Mouse (Mus musculus): ENCODE results near the gene Parp8. TPM values are rescaled to one million over a fixed set of nuclear protein-coding genes. Genes with fewer than 3 reads are reported as not detected.

Parp8 gene
- total RNA-seq, 2 experiments from 2014 or later: 9.9 to 12.0 TPM

DNA sequence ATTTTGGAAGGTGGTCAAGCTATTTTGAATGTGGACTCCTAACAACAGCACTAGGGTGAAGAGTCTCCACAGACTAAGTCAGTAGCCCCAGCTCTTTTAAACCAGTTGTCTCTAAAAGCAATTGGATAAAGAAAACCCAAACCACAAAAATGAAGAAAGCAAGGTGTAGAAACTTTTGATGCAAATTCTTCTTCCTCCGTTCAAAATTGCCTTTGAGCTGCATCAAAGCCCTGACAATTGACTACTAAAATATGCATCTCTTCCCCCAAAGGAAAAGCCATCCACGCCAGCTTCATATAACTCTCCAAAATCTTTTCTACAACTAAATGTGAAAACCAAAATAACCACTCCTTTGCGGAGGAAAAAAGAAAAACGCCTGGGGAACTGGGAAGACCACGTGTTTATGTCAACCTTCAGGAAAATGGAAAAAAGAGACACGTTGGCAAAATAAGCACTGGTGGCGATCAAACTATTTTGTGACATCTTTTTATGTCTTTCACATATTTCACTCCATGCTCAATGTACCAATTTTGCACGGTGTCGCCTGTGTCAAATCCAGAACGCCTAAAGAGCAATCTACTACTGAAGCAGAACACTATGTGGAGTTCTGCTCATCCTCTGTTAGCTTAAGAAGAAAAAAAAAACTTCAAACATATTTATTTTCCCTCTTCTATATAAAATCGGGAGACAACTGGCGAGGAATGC, 1.8 kb downstream of the Parp8 start:
- intact Hi-C loops (cut with DNase I): no loop called here

GRCm38 (mm10) chr13:117020631-117021030, 4.7 kb downstream of the Parp8 start:
- DNase-seq: no peak
- intact Hi-C loops (cut with DNase I): no loop called here

More for the DNA sequence above, 1.8 kb downstream of the Parp8 start:
- no peak for DNase-seq

DNA sequence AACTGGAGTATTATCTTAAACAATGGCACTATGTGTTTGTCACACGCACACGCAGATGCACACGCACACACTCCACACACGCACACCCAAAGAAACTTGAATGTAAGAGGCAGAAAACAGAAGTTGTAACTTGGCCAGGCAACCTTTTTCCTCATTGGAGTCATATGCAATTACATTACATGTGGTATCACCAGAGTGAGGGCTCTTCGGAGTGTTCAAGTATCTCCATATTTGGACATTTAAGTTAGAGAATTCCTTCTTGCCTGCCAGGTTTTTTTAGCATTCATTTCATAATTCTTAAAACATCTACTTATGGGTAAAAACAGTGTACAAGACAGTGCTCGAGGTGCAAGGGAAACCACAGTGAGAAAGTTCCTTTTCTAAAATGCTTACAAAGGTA, 6.7 kb downstream of the Parp8 start:
- intact Hi-C loops (cut with DNase I): no loop called here
- no peak for DNase-seq

DNA sequence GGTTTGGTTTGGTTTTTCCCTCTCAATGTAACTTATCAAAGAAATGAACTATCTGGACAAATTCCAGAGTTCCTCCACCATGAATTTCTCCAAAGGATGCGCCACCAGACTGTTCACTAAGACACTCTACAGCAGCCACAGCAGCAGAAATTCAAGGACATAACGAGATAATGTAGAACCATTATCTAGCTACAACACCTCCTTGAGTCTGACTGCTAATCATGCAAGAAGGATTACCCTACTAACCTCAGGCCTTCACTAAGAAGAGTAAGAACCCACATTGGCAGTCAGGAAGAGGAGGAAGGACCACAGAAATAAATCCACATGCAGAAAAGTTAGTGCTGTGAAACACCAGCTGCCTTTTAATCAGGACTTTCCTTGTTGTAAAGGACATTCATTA, 11.8 kb downstream of the Parp8 start:
- intact Hi-C loops (cut with DNase I): no loop called here
- DNase-seq: no peak

DNA sequence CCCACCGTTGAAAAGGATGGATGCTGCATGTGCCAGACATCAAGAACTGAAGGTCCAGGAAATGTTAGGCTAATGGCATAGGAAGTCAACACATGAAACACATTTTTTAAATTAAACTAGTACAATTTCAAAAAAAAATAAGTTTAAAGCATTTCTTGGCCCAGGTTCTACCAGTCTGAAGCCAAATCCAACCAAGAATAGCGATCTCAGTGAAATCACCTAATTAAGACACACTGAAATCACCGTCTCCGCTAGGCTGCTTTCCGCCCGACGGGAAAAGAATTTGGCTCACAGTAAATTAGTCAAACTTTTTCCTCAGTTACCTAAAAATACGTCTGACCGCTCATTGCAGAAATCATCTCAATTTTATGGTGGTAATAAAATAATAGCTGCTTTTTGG, 13.3 kb downstream of the Parp8 start:
- no peak for DNase-seq
- intact Hi-C loops (cut with DNase I): no loop called here

GRCm38 (mm10) chr13:117010143-117010542, 15.2 kb downstream of the Parp8 start:
- DNase-seq: no peak
- intact Hi-C loops (cut with DNase I): no loop called here

- intact Hi-C loops (cut with DNase I): no loop called here
- DNase-seq: no peak
These were observed 17.0 kb downstream of the Parp8 start for GRCm38 (mm10) chr13:117008021-117009015.

DNA sequence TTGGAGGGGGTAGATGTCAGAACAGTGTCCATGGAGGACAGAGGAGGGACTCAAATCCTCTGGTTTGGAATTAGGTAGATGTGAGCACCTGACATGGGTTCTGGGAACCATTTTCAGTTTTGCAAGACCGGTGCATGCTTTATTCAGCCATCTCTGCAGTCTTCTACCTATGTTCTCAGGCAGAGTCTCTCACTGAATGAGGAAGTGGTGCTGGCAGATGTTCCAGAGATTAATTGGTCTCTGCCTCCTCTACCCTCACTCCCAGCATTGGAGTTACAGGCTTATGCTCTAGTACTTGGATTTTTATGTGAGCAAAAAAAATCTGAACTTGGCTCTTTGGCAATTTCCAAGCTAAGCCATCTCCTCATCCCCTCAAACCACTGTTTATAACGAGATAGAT, 17.8 kb downstream of the Parp8 start:
- no peak for DNase-seq
- intact Hi-C loops (cut with DNase I): no loop called here

GRCm38 (mm10) chr13:117006638-117007037, 18.7 kb downstream of the Parp8 start:
- DNase-seq: no peak
- intact Hi-C loops (cut with DNase I): no loop called here

GRCm38 (mm10) chr13:117000493-117000892, 24.8 kb downstream of the Parp8 start:
- intact Hi-C loops (cut with DNase I): no loop called here
- DNase-seq: no peak

DNA sequence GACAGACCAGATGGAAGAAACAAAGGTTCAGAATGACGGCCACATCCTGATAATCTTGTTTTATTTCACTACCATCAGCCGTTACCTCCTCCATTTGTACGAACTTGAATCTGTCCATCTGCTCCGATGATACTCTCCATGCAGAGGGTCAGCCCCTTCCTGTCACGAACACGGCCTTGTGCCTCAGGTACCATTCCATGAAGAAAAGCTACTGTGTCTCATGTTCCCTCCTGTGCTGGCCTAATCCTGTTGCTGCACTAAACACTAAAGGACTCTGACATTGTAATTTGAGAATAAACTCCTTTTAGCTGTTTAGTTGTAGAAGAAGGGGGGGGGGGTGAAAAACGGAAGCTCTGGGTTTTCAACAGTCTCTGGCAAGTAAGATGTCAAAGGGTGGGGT, 33.8 kb downstream of the Parp8 start:
- no peak for DNase-seq
- intact Hi-C loops (cut with DNase I): no loop called here

DNA sequence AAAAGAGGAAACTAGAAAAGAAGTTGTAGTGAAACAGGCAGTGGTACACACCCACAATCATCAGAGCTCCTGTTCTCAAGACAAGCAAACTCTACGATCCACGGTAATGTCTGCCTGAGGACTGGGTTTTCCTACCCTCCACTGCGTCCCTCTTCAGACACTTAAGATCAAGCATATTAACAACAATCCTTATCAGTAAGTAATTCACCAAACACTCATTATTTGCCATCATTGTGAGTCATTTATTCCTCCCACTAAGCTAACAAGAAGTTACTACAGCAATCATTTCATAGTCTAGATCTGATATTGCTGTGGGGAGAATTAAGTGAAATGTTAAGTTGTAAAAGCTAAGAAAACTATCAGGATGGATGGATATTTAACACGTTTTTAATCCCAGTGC, 35.0 kb downstream of the Parp8 start:
- DNase-seq: no peak
- intact Hi-C loops (cut with DNase I): no loop called here

DNA sequence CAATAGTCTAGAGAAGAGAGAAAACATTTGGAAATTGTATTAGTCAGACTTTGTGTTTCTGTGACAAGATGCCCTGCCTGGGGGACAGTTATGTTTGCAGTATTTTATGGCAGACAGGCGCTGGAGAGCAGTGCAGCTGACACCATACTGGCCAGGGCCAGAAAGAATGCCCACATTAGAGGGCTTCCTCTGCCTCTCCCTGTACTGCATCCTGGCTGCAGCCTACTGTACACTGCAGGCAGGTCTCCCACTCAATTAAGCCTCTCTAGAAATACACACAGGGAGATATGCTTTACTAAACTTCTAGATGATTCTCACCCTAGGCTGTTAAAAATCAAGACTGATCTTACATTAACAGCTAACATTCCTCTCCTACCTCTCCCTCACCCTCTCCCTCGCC, 36.6 kb downstream of the Parp8 start:
- no peak for DNase-seq
- intact Hi-C loops (cut with DNase I): no loop called here

- no peak for DNase-seq
- intact Hi-C loops (cut with DNase I): no loop called here
These were observed 37.1 kb downstream of the Parp8 start for GRCm38 (mm10) chr13:116988208-116988607.

- DNase-seq: no peak
- intact Hi-C loops (cut with DNase I): no loop called here
These were observed 38.1 kb downstream of the Parp8 start for GRCm38 (mm10) chr13:116987284-116987683.

DNA sequence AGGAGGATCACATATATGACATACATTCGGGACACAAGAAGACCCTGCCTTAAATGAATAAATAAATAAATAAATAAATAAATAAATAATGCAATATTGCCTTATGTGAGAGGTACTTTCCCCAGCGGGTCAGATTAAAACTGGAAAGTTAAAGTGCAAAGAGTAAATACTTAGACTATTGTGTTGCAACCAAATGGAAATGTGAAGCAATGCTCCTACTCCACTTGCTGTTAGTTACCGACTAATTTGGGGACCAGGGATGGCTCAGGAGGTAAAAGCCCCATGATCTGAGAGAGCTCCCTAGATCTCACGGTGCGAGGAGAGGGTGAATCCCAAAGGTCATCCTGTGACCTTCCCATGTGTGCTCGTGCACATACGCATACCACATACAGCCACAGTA, 38.7 kb downstream of the Parp8 start:
- no peak for DNase-seq
- intact Hi-C loops (cut with DNase I): no loop called here

DNA sequence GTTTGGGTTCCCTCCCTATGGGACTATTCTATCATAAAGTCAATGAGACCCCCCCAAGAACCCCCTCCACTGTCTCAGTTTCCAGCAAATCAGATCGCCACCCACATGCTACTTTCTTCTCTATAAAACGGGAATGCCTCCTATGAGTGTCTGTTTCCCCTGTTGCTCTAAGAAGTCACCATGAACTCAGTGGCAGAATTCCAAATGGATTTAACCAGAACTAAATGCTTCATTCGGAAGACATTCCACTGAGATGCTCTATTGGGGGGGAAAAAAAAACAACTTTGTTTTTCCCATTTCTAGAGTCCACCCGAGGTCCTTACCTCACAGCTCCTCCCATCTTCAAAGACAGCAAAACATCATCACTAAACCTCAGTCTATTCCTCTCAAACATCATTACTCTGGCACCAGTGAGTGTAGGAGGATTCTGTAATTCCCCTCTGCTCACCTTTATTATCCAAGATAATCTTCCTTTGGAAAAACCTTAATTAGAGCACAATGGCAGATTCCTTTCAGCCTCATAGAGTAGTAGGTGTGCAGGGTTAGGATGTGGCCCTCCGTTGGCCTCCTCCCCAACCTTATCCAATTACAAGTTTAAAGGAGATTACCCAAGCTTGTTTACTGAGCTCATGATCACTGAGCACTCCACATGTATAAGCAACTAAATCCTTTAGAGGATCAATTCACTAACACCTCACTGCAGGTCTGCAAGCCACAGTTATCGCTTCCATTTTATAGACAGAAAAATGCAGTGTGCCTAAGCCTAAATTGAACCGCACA, 51.1 kb downstream of the Parp8 start:
- intact Hi-C loops (cut with DNase I): no loop called here

GRCm38 (mm10) chr13:116973491-116973890, 51.8 kb downstream of the Parp8 start:
- no peak for DNase-seq
- intact Hi-C loops (cut with DNase I): no loop called here

More for the DNA sequence above, 51.1 kb downstream of the Parp8 start:
- no peak for DNase-seq

GRCm38 (mm10) chr13:116972036-116972611, 53.2 kb downstream of the Parp8 start:
- DNase-seq: no peak
- intact Hi-C loops (cut with DNase I): no loop called here

- intact Hi-C loops (cut with DNase I): no loop called here
- no peak for DNase-seq
These were observed 54.5 kb downstream of the Parp8 start for GRCm38 (mm10) chr13:116970706-116971428.
